Mouse (Mus musculus): ENCODE measurements around the gene Nps.

Nps gene

DNA sequence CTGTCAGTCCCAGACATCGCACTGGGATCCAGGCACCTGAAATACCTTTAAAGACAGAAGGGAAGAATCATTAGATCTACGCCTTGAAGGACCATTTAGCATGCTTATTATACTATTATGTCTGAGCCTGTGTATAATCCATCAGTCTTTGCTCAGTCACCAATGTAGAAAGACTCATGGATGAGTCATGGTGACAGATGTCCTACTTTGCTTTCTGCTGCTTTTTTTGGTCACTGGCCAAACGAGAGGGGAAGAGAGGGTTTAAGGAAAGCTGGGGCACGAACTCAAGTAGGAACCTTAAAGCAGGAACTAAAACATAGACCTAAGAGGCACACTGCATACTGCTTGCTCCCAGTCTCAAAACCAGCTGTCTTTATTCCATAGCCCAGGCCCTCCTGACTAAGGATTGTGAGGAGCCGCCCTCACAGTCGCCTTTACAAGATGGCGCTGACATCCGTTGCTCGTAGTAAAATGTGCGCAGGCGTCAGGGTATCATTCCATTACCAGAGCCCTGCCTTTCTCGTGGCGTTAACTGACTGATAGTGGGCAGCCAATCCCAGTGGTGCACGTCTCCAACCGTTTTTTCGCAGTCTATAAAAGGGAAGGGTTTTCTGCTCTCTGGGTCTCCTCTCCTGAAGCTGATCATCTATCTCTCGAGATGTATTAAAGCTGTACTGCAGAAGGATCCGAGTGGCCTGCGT lies at the start of gene Nps:
Gene Nps, plus strand, starts transcription at position 651 of the 701 bp plus-strand sequence.
- peak; percentile 24 for DNase-seq

DNA sequence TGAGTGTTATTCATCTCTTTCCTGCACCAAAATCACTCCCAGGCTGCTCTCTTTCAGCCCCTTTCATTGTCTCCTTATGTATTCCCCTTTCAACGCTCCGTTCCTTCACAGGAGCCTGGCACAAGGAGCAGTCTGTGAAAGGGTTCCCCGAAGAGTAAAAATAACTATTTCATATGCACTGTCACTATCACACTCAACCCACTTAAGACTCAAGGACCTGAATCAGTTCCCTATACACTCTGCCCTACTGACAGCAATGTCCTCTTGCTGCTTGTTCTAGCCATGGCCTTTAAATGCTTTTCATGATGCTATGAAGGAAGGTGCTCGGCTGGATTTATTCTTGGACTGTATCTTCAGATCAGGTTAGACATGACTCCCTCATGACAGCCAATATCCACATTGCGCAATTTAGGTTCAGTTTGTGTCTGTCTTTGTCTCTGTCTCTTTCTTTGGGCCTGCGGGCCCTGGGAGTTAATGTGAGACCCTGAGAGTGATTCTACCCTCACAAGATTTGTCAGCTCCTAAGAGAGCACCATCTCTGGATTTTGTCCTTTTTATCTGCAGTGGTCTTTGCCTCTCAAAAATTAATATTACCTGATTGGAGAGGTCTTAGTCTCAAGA lies 49.4 kb upstream of the Nps start:
- no peak for DNase-seq

GRCm38 (mm10) chr7:135210296-135210695 lies 48.2 kb upstream of the Nps start:
- DNase-seq, result no peak

DNA sequence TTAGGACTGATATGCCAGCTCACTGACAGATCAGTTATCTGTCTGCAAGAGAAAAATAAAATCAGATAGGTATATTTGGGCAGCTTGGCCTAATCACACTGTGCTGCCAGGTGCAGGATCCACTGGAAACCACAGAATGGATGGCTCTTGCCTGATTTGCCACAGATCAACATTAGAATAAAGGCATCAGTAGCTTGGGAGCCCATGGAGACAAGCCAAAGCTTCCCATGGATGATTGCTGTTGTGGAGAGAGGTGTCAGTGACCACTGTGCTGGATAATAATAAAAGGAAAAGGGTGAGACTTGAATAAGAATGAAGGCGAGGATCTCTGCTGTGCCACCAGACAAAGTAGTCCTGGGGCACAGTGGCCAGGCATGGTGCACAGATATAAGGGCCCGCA lies 47.7 kb upstream of the Nps start:
- DNase-seq, result no peak

GRCm38 (mm10) chr7:135212505-135212904 lies 46.0 kb upstream of the Nps start:
- DNase-seq, result no peak

DNA sequence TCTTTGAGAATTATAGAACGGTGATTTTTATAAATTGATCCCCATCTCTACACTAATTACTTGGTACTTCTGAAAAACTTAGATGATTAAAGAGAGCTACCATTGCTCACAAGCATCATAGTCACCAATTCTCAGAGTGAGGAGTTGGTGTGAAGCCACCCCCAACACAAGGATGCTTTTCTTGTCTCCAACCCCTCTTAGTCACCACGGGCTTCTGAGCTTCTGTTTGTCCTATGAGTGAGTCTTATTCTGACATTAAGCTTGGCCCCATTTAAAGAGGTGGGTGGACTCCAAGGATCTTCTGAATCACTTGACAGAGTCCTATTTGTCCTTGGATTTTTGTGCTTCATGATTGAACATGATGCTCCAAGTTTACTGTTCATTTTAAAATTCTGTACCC lies 37.0 kb upstream of the Nps start:
- no peak for DNase-seq

GRCm38 (mm10) chr7:135226021-135226420 lies 32.5 kb upstream of the Nps start:
- DNase-seq, result no peak

- DNase-seq, result no peak
These were observed 21.4 kb upstream of the Nps start for GRCm38 (mm10) chr7:135237152-135237551.

- no peak for DNase-seq
These were observed 19.1 kb upstream of the Nps start for GRCm38 (mm10) chr7:135239441-135239840.

DNA sequence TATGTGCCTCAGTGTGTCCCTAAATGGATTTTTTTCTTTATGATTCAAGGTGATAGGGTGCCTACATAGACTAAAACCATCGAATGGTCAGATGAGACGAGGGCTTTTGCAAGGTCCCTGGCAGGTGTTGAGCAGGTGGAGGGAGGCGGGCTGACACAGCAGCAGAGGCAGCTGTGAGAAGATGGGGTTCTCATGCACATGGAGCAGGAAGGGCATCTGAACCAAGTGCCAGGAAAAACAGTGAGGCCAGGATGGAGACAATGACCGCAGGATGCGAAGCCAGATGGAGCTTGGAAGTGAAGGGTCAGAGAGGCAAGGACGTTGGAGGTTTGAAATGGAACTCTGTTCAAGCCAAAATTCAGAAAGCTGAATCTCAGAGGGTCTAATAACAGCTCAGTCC lies 18.5 kb upstream of the Nps start:
- DNase-seq, result no peak

DNA sequence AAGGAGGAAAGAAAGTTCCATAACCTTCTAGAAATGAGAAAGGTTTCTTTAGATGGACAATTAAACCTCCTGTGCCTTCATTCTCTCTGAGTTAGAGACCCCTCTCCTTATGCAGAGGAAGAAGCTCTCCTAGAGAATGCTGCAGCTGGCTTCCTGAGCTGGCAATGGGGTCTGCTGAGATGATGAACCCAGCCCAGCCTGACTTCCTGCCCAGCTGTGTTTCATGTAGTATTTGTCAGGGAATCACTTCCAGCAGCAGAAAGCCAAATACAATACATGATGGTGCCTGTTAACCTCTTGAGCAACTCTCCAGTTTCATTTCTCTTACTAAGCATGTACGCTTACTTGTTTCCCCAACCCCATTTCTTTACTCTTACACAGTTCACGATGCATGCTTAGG lies 17.9 kb upstream of the Nps start:
- DNase-seq, result no peak

DNA sequence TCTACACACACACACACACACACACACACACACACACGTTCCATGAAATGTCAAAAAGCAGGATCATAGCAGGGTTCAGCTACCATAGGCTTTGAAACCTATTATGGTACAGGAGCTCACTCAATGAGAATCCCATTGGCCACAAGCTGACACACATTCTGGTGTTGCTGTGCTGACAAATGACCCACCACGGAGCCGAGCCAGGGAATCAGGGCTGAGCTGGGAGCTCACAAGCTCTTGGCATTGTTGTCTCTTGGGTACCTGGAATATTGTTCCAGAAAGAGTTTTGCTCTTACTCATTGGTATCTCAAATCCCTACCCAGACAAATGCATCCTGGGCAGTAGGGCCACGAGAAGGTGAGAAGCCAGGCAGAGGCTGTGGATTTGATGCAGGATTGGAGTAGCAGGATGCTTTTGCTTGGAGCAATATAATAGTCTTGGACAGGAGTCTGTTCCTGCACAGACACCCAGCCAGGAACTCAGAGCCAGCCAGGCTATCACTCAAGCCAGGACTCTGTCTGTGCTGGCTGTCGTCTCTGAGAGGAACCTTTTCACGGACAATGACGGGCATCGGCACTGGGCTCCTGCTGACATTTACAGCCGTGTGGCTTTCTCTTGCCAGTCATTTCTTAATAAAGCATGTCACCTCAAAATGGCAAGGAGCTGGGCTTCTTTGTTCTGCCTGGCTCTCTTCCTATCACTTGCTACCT lies 14.2 kb upstream of the Nps start:
- no peak for DNase-seq

DNA sequence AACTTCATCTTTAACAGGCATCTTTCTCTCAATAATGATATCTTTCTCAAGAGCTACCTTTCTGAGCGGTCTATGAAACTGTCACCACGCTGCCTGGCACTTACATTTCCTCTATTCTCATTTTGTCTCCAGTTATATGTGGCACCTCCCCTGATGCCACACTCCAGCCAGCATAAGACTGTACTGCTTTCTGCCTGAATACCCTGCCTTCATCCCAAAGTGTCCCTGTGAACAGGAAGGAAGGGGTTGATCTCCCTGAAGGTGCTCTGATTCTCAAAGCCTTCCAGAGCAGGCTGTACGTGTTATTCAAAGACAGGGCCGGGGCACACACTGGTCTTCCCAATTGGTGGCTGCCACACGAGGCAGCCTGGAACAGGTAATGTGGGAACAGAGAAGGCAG lies 12.1 kb upstream of the Nps start:
- no peak for DNase-seq

- DNase-seq, result no peak
These were observed 5.3 kb upstream of the Nps start for GRCm38 (mm10) chr7:135253249-135253648.

- no peak for DNase-seq
These were observed 4.1 kb upstream of the Nps start for GRCm38 (mm10) chr7:135254423-135254822.

DNA sequence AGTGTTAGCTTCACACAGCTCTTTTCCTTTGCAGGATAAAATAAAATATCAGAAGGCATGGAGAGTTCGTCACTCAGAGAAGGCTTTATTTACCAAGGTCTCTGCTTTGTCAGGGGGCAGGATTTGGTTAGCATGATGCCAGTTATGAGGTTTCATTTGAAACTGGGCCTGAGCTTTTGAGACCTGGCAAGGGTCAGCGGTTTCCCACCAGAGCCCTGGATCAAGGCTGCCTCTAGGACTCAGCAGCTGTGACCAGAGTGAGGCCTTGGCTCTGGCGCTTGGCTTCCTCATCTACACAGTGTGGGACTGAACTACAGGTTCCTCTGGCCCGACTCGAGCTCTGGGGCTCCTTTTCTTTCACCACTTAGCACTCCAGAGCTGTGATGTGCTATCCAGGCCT lies 12.5 kb downstream of the Nps start:
- no peak for DNase-seq

DNA sequence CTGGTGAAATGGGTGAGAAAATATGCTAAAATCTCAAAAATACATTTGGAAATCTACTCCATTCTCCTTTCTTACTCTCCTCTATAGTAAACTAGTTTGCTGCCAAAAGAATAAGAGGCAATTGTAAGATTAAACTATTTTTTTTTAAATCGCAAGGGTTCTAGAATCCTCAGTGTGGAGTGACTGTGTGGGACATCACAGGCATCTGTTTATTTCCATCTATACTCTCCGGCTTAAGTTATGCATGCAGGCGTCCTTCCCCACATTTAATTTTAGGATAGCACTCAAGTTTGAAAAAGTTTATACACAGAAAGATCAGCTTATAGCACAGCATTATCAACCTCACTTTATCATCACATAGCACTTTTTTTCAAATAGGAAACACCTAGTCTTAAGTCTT lies 24.7 kb downstream of the Nps start:
- no peak for DNase-seq

GRCm38 (mm10) chr7:135289976-135290375 lies 31.5 kb downstream of the Nps start:
- no peak for DNase-seq

DNA sequence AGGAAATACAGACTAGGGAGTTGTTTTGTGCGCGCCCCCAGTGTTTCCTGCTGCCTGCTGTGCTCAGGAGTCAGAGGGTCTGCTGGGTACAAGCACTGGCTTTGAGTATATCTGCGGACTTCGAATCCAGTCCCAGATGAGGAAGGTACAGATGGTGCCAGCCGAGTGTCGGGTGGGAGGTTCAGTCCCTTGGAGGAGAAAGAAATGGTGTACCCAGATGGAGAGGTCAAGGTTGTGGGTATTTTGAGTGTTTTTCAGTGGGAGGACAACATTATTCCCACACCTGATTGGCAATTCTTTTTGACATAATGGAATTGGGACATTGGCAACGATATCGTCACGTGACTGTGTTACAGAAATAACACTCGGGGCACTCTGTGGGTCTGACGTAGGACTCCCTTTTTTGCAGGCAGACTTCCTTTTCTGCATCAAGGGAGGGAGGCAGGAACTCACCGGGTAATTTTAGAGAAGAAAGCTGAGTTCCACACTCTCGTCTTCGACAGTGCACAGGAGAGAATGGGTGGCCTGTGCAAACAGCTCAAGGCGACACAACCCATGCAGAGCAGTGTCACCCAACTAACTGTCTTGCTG lies 33.2 kb downstream of the Nps start:
- peak; percentile 14 for DNase-seq

DNA sequence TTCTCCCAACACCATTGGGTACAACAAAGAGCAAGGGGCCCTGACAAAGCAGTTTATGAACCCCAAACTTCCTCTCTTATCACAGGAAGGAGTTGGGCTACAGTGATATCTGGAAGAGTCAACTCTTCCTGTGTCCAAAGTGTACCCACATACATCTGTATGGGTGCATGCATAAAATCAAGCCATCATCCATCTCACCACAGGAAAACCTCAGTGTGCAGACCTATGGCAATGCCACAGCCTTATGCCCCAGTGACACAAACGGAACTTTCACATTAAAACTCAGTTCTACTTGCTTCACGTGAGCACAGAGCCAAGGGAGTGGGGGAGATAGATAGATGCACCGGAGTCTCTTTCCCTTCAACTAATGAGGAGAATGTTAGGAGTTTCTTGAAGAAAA lies 36.0 kb downstream of the Nps start:
- no peak for DNase-seq

DNA sequence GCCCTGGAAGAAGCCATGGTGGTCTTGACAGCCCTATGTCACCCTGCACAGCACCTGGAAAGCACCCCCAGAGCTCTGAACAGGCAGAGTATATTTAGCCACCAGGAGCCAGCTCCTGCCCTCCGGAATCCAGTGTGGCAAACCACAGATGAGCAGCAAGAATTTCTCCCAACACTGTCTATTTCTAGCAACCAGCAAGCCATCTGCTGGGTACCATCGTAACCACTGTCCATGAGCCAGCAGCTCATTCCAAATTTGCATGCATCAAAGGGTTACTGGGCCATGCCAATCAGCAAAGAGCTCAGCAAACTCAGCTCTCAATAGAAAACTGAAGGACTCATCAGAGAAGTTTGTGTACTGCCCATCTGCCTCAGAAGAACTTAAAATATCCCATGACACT lies 46.0 kb downstream of the Nps start:
- no peak for DNase-seq

All from right cerebral cortex, adult 18-20 months (tissue).